Mouse (Mus musculus): ENCODE measurements around the gene Tmem181a.
"Not testable (repeated sequence)": the region's sequence is repeated elsewhere in the genome, so short reads cannot be mapped to it uniquely, and the experiment has no call there.

- TF ChIP-seq POLR2A (IDR thresholded peaks at IDR 0.05; ENCODE audit: borderline replicate concordance, control insufficient read depth, low read depth, low read length); CTCF (IDR thresholded peaks at IDR 0.05; ENCODE audit: control insufficient read depth, insufficient read depth, low read length): not testable (repeated sequence)
Measured at GRCm38 (mm10) chr17:6271970-6272369, 15.3 kb downstream of the Tmem181a start.
